Mouse (Mus musculus) heart, adult 2 months (tissue): ENCODE data around the gene Cox7a1.

Experiments
- CTCF ChIP-seq: fragments of 200-600 bp; IDR thresholded peaks from 2 replicates; pipeline ENCODE4 v1.8.1; 2022; ENCODE audit warnings: antibody characterized with exemption, mild to moderate bottlenecking, moderate library complexity
- EP300 ChIP-seq: fragments of 200-500 bp; IDR thresholded peaks from 2 replicates; pipeline ENCODE4 v1.6.1; 2011; ENCODE audit warnings: low read depth, low read length, control low read depth; ENCODE audit not compliant: insufficient read depth
- POLR2A ChIP-seq: fragments of 200-500 bp; IDR thresholded peaks from 2 replicates; pipeline ENCODE4 v1.6.1; 2011; ENCODE audit warnings: mild to moderate bottlenecking, low read depth, low read length, control low read depth; ENCODE audit not compliant: insufficient read depth

- TF ChIP-seq CTCF = no peak
- TF ChIP-seq POLR2A = peak; percentile 86
- peak; percentile 76; the same call in 1 of the 2 replicates for TF ChIP-seq EP300
Measured at GRCm38 (mm10) chr7:30194884-30195283, 10.9 kb downstream of the Cox7a1 start.
